Mouse (Mus musculus): Measurements from ENCODE around the gene Stxbp1.

DNA sequence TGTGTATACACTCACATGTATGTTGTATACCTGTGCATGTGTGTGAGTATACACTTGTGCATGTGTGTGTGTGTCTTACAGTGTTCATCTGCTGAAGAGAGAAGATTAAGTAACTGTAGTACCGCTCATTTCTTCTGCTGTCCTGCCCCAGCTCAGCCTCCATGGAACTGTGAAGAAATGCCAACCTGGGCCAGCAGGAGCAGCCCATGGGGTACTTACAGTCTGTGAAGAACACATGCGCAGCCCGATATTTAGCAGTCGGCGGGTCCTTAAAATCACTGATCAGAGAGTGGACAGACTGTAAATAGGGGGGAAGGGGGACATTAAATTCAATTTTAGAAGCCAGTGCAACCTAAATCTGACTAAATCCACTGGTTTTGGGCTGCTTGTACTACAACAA is 28.8 kb downstream of the Stxbp1 start:
- TF ChIP-seq CTCF (IDR thresholded peaks at IDR 0.05; ENCODE audit: insufficient read depth, low read depth, low read length) (no peak), POLR2A (IDR thresholded peaks at IDR 0.05; ENCODE audit: insufficient read depth, low read depth, low read length) (no peak)
